ENCODE assay signal across 15 mouse cellular contexts in genomic region chr11:76748819-76749218, GRCm38 (mm10).
"Had no signal": no experiment of that assay in that cellular context is flagged by ENCODE, and none has a peak within 500 bp of the region (broad histone marks: within the 10 kb centered on the region; RNA-seq: fewer than 3 reads in every experiment).

No protein-coding gene starts in this region.

- H3K27me3 ChIP-seq: neural tube, embryonic 12.5 days; neural tube, embryonic 13.5 days; neural tube, embryonic 15.5 days; stomach, embryonic 15.5 days had no signal

- DNase-seq: retina, postnatal 1 day; right cerebral cortex, adult 18-20 months; right cerebral cortex, postnatal 14 days; right cerebral cortex, postnatal 25 days; right cerebral cortex, postnatal 4 days; spleen, adult 18-20 months; thymus, adult 18-20 months; thymus, postnatal 14 days; thymus, postnatal 25 days; thymus, postnatal 4 days had no signal

- H3K4me1 ChIP-seq: neural tube, embryonic 12.5 days; neural tube, embryonic 13.5 days; neural tube, embryonic 15.5 days; stomach, embryonic 15.5 days had no signal

- H3K4me3 ChIP-seq: neural tube, embryonic 12.5 days; neural tube, embryonic 13.5 days; neural tube, embryonic 15.5 days; stomach, embryonic 15.5 days had no signal

- H3K4me2 ChIP-seq: neural tube, embryonic 12.5 days; neural tube, embryonic 13.5 days; neural tube, embryonic 15.5 days; stomach, embryonic 15.5 days had no signal

- H3K9me3 ChIP-seq: neural tube, embryonic 12.5 days; neural tube, embryonic 13.5 days; neural tube, embryonic 15.5 days; stomach, embryonic 15.5 days had no signal

- H3K9ac ChIP-seq: neural tube, embryonic 12.5 days; neural tube, embryonic 13.5 days; neural tube, embryonic 15.5 days; stomach, embryonic 15.5 days had no signal

- H3K27ac ChIP-seq: neural tube, embryonic 12.5 days; neural tube, embryonic 13.5 days; neural tube, embryonic 15.5 days; stomach, embryonic 15.5 days; stomach, postnatal 0 days had no signal
